Mouse (Mus musculus) hindbrain, embryonic 16.5 days (tissue): ENCODE measurements at regions not wholly inside any gene's neighbourhood (a gene's known extent, or its start where the extent isn't known, plus 50 kb on each side); places are given as distances from the start of the nearest gene placed in this dataset.
"Not testable (repeated sequence)": the region's sequence is repeated elsewhere in the genome, so short reads cannot be mapped to it uniquely, and the experiment has no call there.

Experiments used
- ATAC-seq: fragments of 200-750 bp; cut with Nextera tagmentation; 2 replicates; pipeline ENCODE4 v1.8.0; 2017; ENCODE audit warnings: moderate TSS enrichment, moderate library complexity
- H3K27ac ChIP-seq: fragments of 300-500 bp; sonication (generic); 2 replicates; pipeline ENCODE4 v1.5.1; 2014; ENCODE audit warnings: low read depth, mild to moderate bottlenecking, control low read depth, low read length, moderate library complexity
- H3K27me3 ChIP-seq: fragments of 300-500 bp; sonication (generic); replicated peaks from 2 replicates; pipeline ENCODE4 v1.6.1; 2014; ENCODE audit warnings: low read length; ENCODE audit not compliant: control insufficient read depth, insufficient read depth
- H3K36me3 ChIP-seq: fragments of 300-500 bp; sonication (generic); 2 replicates; pipeline ENCODE4 v1.6.1; 2014; ENCODE audit warnings: mild to moderate bottlenecking, low read length, moderate library complexity, mixed read lengths; ENCODE audit not compliant: control insufficient read depth, insufficient read depth
- H3K4me1 ChIP-seq: fragments of 300-500 bp; sonication (generic); 2 replicates; pipeline ENCODE4 v1.6.1; 2014; ENCODE audit warnings: low read depth, low read length; ENCODE audit not compliant: control insufficient read depth, insufficient read depth
- H3K4me2 ChIP-seq: fragments of 300-500 bp; sonication (generic); 2 replicates; pipeline ENCODE4 v1.6.1; 2014; ENCODE audit warnings: mild to moderate bottlenecking, low read length, control low read depth, moderate library complexity
- H3K4me3 ChIP-seq: fragments of 300-500 bp; sonication (generic); 2 replicates; pipeline ENCODE4 v1.5.1; 2014; ENCODE audit warnings: mild to moderate bottlenecking, low read length, control low read depth, moderate library complexity
- H3K9ac ChIP-seq: fragments of 300-500 bp; sonication (generic); 2 replicates; pipeline ENCODE4 v1.6.1; 2014; ENCODE audit warnings: low read depth, mild to moderate bottlenecking, control low read depth, low read length, moderate library complexity
- H3K9me3 ChIP-seq: fragments of 300-500 bp; sonication (generic); 2 replicates; pipeline ENCODE4 v1.6.1; 2014; ENCODE audit warnings: mild to moderate bottlenecking, low read length, moderate library complexity; ENCODE audit not compliant: control insufficient read depth
- WGBS: fragments of 180-500 bp; shearing (Covaris S2); extraction: QIAGEN DNeasy Blood & Tissue Kit; methylation state at CpG from one replicate; pipeline ENCODE4 v1.1.7; 2014; 5-methylcytosine and 5-hydroxymethylcytosine counted together

GRCm38 (mm10) chr1:7671566-7671965 is 2863.9 kb downstream of the Gm37988 start:
- no peaks in the 10 kb centered on the region for H3K9me3 ChIP-seq
- no peak overlapping the region for H3K4me3 ChIP-seq
- H3K36me3 ChIP-seq = no peaks in the 10 kb centered on the region
- H3K4me1 ChIP-seq = no peaks in the 10 kb centered on the region
- no peak overlapping the region for H3K9ac ChIP-seq
- H3K4me2 ChIP-seq = no peak overlapping the region
- no peak for ATAC-seq
- no peaks in the 10 kb centered on the region for H3K27me3 ChIP-seq
- no peak overlapping the region for H3K27ac ChIP-seq

GRCm38 (mm10) chr1:7709206-7709605 is 2901.5 kb downstream of the Gm37988 start:
- ATAC-seq, H3K36me3 ChIP-seq, H3K9me3 ChIP-seq, H3K27me3 ChIP-seq, H3K9ac ChIP-seq, H3K4me2 ChIP-seq, H3K4me1 ChIP-seq, H3K4me3 ChIP-seq, H3K27ac ChIP-seq: not testable (repeated sequence)
- WGBS = 87% methylated on average over 6 of the region's 6 CpGs

GRCm38 (mm10) chr1:7732725-7733124 is 2925.0 kb downstream of the Gm37988 start:
- 27% methylated on average over 1 of the region's 1 CpGs for WGBS
- H3K9me3 ChIP-seq = no peaks in the 10 kb centered on the region
- H3K36me3 ChIP-seq = no peaks in the 10 kb centered on the region
- no peaks in the 10 kb centered on the region for H3K27me3 ChIP-seq
- no peak overlapping the region for H3K4me3 ChIP-seq
- H3K27ac ChIP-seq = no peak overlapping the region
- no peak overlapping the region for H3K4me2 ChIP-seq
- no peaks in the 10 kb centered on the region for H3K4me1 ChIP-seq
- no peak for ATAC-seq
- H3K9ac ChIP-seq = no peak overlapping the region

GRCm38 (mm10) chr1:7737331-7737730 is 2929.6 kb downstream of the Gm37988 start:
- Histone ChIP-seq H3K27ac (no peak overlapping the region), H3K4me2 (no peak overlapping the region), H3K4me1 (no peaks in the 10 kb centered on the region), H3K9me3 (no peaks in the 10 kb centered on the region), H3K36me3 (no peaks in the 10 kb centered on the region), H3K9ac (no peak overlapping the region), H3K27me3 (no peaks in the 10 kb centered on the region), H3K4me3 (no peak overlapping the region)
- WGBS = 94% methylated on average over 4 of the region's 4 CpGs
- no peak for ATAC-seq

GRCm38 (mm10) chr1:7745887-7746286 is 2938.2 kb downstream of the Gm37988 start:
- no peak overlapping the region for H3K27ac ChIP-seq
- no peaks in the 10 kb centered on the region for H3K4me1 ChIP-seq
- H3K9me3 ChIP-seq = no peaks in the 10 kb centered on the region
- H3K27me3 ChIP-seq = no peaks in the 10 kb centered on the region
- no peak overlapping the region for H3K9ac ChIP-seq
- no peak overlapping the region for H3K4me3 ChIP-seq
- 90% methylated on average over 5 of the region's 5 CpGs for WGBS
- no peak for ATAC-seq
- H3K4me2 ChIP-seq = no peak overlapping the region
- no peaks in the 10 kb centered on the region for H3K36me3 ChIP-seq

- Histone ChIP-seq H3K36me3 (no peaks in the 10 kb centered on the region), H3K27me3 (no peaks in the 10 kb centered on the region), H3K4me1 (no peaks in the 10 kb centered on the region), H3K27ac (no peak overlapping the region), H3K9me3 (no peaks in the 10 kb centered on the region), H3K4me3 (no peak overlapping the region), H3K9ac (no peak overlapping the region), H3K4me2 (no peak overlapping the region)
- WGBS = 26% methylated on average over 1 of the region's 1 CpGs
- no peak for ATAC-seq
Observed at GRCm38 (mm10) chr1:7776720-7777119, 2969.0 kb downstream of the Gm37988 start.

GRCm38 (mm10) chr1:7777191-7778044 is 2969.7 kb downstream of the Gm37988 start:
- no peaks in the 10 kb centered on the region for H3K36me3 ChIP-seq
- H3K4me1 ChIP-seq = no peaks in the 10 kb centered on the region
- H3K27me3 ChIP-seq = no peaks in the 10 kb centered on the region
- H3K9ac ChIP-seq = no peak overlapping the region
- H3K4me2 ChIP-seq = peak overlapping the region; percentile 17; the same call in 1 of the 2 replicates
- H3K27ac ChIP-seq = no peak overlapping the region
- 8% methylated on average over 11 of the region's 11 CpGs for whole genome bisulfite sequencing
- 0 out of 2 replicates have a peak, but pooled peaks have one; percentile 45 for ATAC-seq
- H3K4me3 ChIP-seq = no peak overlapping the region
- no peaks in the 10 kb centered on the region for H3K9me3 ChIP-seq

- not testable (repeated sequence) for H3K27me3 ChIP-seq
- 16% methylated on average over 5 of the region's 5 CpGs for WGBS
Observed at GRCm38 (mm10) chr1:7778045-7778565, 2970.4 kb downstream of the Gm37988 start.

GRCm38 (mm10) chr1:7778657-7779056 is 2971.0 kb downstream of the Gm37988 start:
- Histone ChIP-seq H3K9ac (no peak overlapping the region), H3K27me3 (no peaks in the 10 kb centered on the region), H3K9me3 (no peaks in the 10 kb centered on the region), H3K27ac (no peak overlapping the region), H3K36me3 (no peaks in the 10 kb centered on the region), H3K4me1 (no peaks in the 10 kb centered on the region), H3K4me2 (no peak overlapping the region), H3K4me3 (no peak overlapping the region)
- ATAC-seq = peak; percentile 80
- 50% methylated on average over 2 of the region's 2 CpGs for WGBS

More at GRCm38 (mm10) chr1:7778045-7778565, 2970.4 kb downstream of the Gm37988 start:
- not testable (repeated sequence) for H3K4me3 ChIP-seq, H3K4me2 ChIP-seq, H3K9me3 ChIP-seq, H3K36me3 ChIP-seq, H3K4me1 ChIP-seq, H3K27ac ChIP-seq, H3K9ac ChIP-seq
- ATAC-seq = peak; percentile 37
